10 mouse cellular contexts compared by ENCODE assay signal in the genomic region with DNA sequence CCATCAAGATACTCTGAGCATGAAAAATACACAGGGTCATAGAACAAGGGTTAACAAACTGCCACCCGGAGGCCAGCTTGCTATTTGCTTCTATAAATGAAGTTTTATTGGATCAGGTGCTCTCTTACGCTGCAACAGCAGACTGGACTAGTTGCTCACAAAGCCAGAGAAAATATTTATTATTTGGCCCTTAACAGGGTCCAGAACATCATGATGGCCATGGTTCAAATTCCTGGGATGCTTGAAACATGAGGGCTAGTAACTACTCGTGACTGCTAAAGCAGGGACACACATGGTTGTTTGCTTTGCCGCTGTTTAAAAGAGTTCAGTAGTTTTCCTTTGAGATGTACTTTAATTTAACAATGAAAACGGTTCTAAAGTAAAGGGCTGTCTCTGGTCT. TPM values are rescaled to one million over a fixed set of nuclear protein-coding genes. Genes with fewer than 3 reads are reported as not detected.
DNase-seq lines count a peak whose midpoint lies in the region; ATAC-seq lines count a peak whose summit lies in the region.
"Had no signal": no experiment of that assay in that cellular context is flagged by ENCODE, and none has a peak within 500 bp of the region (broad histone marks: within the 10 kb centered on the region; RNA-seq: fewer than 3 reads in every experiment).

No protein-coding gene starts in this region.

- no peak overlapping the region for H3K4me3 ChIP-seq in forebrain, embryonic 14.5 days (ENCODE audit: low read depth, low read length)
- H3K4me3 ChIP-seq in forebrain, embryonic 11.5 days (ENCODE audit: low read depth, low read length): no peak overlapping the region
- no peak overlapping the region for H3K4me3 ChIP-seq in liver, embryonic 16.5 days (ENCODE audit: low read depth, low read length)

- intact Hi-C loops in heart, postnatal 36 days (cut with DNase I): loop anchor here (2.0 kb wide), 1 partner anchor 51 kb away; no protein-coding TSS in a partner anchor
- intact Hi-C loops in left cerebral cortex, postnatal 25 days (cut with DNase I): loop anchor here (2.0 to 5.0 kb wide), 3 partner anchors 51 to 310 kb away; no protein-coding TSS in a partner anchor
- intact Hi-C loops in left cerebral cortex, postnatal 4 days (cut with DNase I): loop anchor here (10.0 kb wide), 2 partner anchors 217 to 307 kb away; no protein-coding TSS in a partner anchor

- H3K9me3 ChIP-seq in forebrain, embryonic 14.5 days (replicated peaks; ENCODE audit: control insufficient read depth, low read length): no peaks in the 10 kb centered on the region
- H3K9me3 ChIP-seq in forebrain, embryonic 11.5 days (ENCODE audit: control insufficient read depth, low read length): no peaks in the 10 kb centered on the region; the same call in 1 of the 2 replicates
- H3K9me3 ChIP-seq in liver, embryonic 16.5 days (replicated peaks; ENCODE audit: control insufficient read depth, low read length): no peaks in the 10 kb centered on the region

- DNase-seq in forebrain, embryonic 14.5 days (ENCODE audit: low spot score): no peak
- no peak for DNase-seq in forebrain, embryonic 11.5 days (ENCODE audit: low spot score)
- DNase-seq in Muller cell, postnatal 12 days (ENCODE audit: inconsistent ontology term): peak; percentile 78
- peak; percentile 19 to 32 for DNase-seq in heart, postnatal 36 days
- no peak for DNase-seq in left cerebral cortex, postnatal 25 days (ENCODE audit: low spot score in 2 of 2)
- no peak for DNase-seq in layer of hippocampus, postnatal 10 days (ENCODE audit: low spot score in 2 of 2)
- no peak for DNase-seq in left cerebral cortex, postnatal 4 days

- H3K4me2 ChIP-seq in forebrain, embryonic 14.5 days (ENCODE audit: low read length): peak overlapping the region; percentile 25; the same call in 1 of the 2 replicates
- H3K4me2 ChIP-seq in forebrain, embryonic 11.5 days (ENCODE audit: low read depth, low read length, severe bottlenecking): no peak overlapping the region
- peak overlapping the region; percentile 12 for H3K4me2 ChIP-seq in liver, embryonic 16.5 days (ENCODE audit: low read depth, low read length)

- H3K4me1 ChIP-seq in forebrain, embryonic 14.5 days (ENCODE audit: control insufficient read depth, insufficient read depth, low read length): no peaks in the 10 kb centered on the region
- no peaks in the 10 kb centered on the region; the same call in 1 of the 2 replicates for H3K4me1 ChIP-seq in forebrain, embryonic 11.5 days (replicated peaks; ENCODE audit: control insufficient read depth, insufficient read depth, low read length)
- H3K4me1 ChIP-seq in liver, embryonic 16.5 days (ENCODE audit: control insufficient read depth, low read depth, low read length): peaks cover 9% of the 10 kb centered on the region

- H3K9ac ChIP-seq in forebrain, embryonic 14.5 days (ENCODE audit: low read length): no peak overlapping the region
- H3K9ac ChIP-seq in forebrain, embryonic 11.5 days (ENCODE audit: low read length): no peak overlapping the region
- H3K9ac ChIP-seq in liver, embryonic 16.5 days (ENCODE audit: low read depth, low read length): no peak overlapping the region

- WGBS in forebrain, embryonic 14.5 days: 71% methylated on average over 5 of the region's 5 CpGs
- 75% methylated on average over 5 of the region's 5 CpGs for WGBS in forebrain, embryonic 11.5 days
- 57% methylated on average over 5 of the region's 5 CpGs for WGBS in liver, embryonic 16.5 days (ENCODE audit: insufficient replicate concordance)

- H3K36me3 ChIP-seq in forebrain, embryonic 14.5 days (ENCODE audit: control insufficient read depth, insufficient read depth, low read length): no peaks in the 10 kb centered on the region
- H3K36me3 ChIP-seq in forebrain, embryonic 11.5 days (ENCODE audit: control insufficient read depth, insufficient read depth, low read length): no peaks in the 10 kb centered on the region
- H3K36me3 ChIP-seq in liver, embryonic 16.5 days (ENCODE audit: control insufficient read depth, insufficient read depth): no peaks in the 10 kb centered on the region

- no peak overlapping the region for H3K27ac ChIP-seq in forebrain, embryonic 14.5 days (ENCODE audit: low read depth, low read length)
- H3K27ac ChIP-seq in forebrain, embryonic 11.5 days (ENCODE audit: low read depth, low read length): no peak overlapping the region
- no peak overlapping the region for H3K27ac ChIP-seq in liver, embryonic 16.5 days (ENCODE audit: low read length)

- no peak for ATAC-seq in forebrain, embryonic 14.5 days
- no peak for ATAC-seq in forebrain, embryonic 11.5 days (replicated peaks; ENCODE audit: low FRiP score)
- no peak for ATAC-seq in liver, embryonic 16.5 days (ENCODE audit: low read depth)

- no peaks in the 10 kb centered on the region for H3K27me3 ChIP-seq in forebrain, embryonic 14.5 days (replicated peaks; ENCODE audit: control insufficient read depth, insufficient read depth, low read length)
- no peaks in the 10 kb centered on the region for H3K27me3 ChIP-seq in forebrain, embryonic 11.5 days (ENCODE audit: control insufficient read depth, insufficient read depth, low read length)
- H3K27me3 ChIP-seq in liver, embryonic 16.5 days (ENCODE audit: control insufficient read depth, insufficient read depth, low read depth, low read length): no peaks in the 10 kb centered on the region

RNA-seq across cellular contexts. Expression of gene Ifit2, which starts 1.5 kb away (rescaled TPM):
- polyA plus RNA-seq in forebrain, embryonic 14.5 days (2014; fragmentation: Nextera tagmentation; extraction: Ambion mirVana): 8.3 and 8.4 TPM in 2 replicates
- 4.9 and 6.4 TPM in 2 replicates for polyA plus RNA-seq in forebrain, embryonic 11.5 days (2014; fragmentation: Nextera tagmentation; extraction: Ambion mirVana)
- 1 to 10 TPM; 5.8 to 6.5 TPM for total RNA-seq in heart, postnatal 36 days (2021)
- 2.8 and 3.2 TPM in 2 replicates for polyA plus RNA-seq in liver, embryonic 16.5 days (2015; fragmentation: Nextera tagmentation; extraction: Ambion mirVana)
- total RNA-seq in left cerebral cortex, postnatal 25 days (2021): 1 to 10 TPM; 5.6 to 7.2 TPM
- total RNA-seq in layer of hippocampus, postnatal 10 days (2021): 1 to 10 TPM; 4.0 to 4.2 TPM
- total RNA-seq in left cerebral cortex, postnatal 4 days (2021): 1 to 10 TPM; 6.3 to 7.2 TPM

RNA-seq across cellular contexts. Expression of gene Lipa, which starts 24.7 kb away (rescaled TPM):
- 18.5 and 20.6 TPM in 2 replicates for polyA plus RNA-seq in forebrain, embryonic 14.5 days (2014; fragmentation: Nextera tagmentation; extraction: Ambion mirVana)
- 20.9 and 21.5 TPM in 2 replicates for polyA plus RNA-seq in forebrain, embryonic 11.5 days (2014; fragmentation: Nextera tagmentation; extraction: Ambion mirVana)
- total RNA-seq in heart, postnatal 36 days (2021): 10 to 100 TPM; 28.0 to 28.4 TPM
- 51.8 and 53.1 TPM in 2 replicates for polyA plus RNA-seq in liver, embryonic 16.5 days (2015; fragmentation: Nextera tagmentation; extraction: Ambion mirVana)
- 10 to 100 TPM; 17.5 to 19.7 TPM for total RNA-seq in left cerebral cortex, postnatal 25 days (2021)
- 10 to 100 TPM; 13.8 to 14.2 TPM for total RNA-seq in layer of hippocampus, postnatal 10 days (2021)
- total RNA-seq in left cerebral cortex, postnatal 4 days (2021): 10 to 100 TPM; 15.1 to 16.0 TPM

RNA-seq across cellular contexts. Expression of gene Ifit3, which starts 31.4 kb away (rescaled TPM):
- 0.59 and 1.2 TPM in 2 replicates for polyA plus RNA-seq in forebrain, embryonic 14.5 days (2014; fragmentation: Nextera tagmentation; extraction: Ambion mirVana)
- 0.25 and 0.52 TPM in 2 replicates for polyA plus RNA-seq in forebrain, embryonic 11.5 days (2014; fragmentation: Nextera tagmentation; extraction: Ambion mirVana)
- total RNA-seq in heart, postnatal 36 days (2021): 1 to 10 TPM; 4.2 to 9.2 TPM
- polyA plus RNA-seq in liver, embryonic 16.5 days (2015; fragmentation: Nextera tagmentation; extraction: Ambion mirVana): 1.1 and 1.9 TPM in 2 replicates
- total RNA-seq in left cerebral cortex, postnatal 25 days (2021): 1 to 10 TPM; 3.7 to 4.5 TPM
- 1 to 10 TPM in 1 of 2 experiments, under 1 TPM in 1; 0.66 to 1.3 TPM for total RNA-seq in layer of hippocampus, postnatal 10 days (2021)
- total RNA-seq in left cerebral cortex, postnatal 4 days (2021): 1 to 10 TPM in 1 of 2 experiments, under 1 TPM in 1; 0.81 to 1.0 TPM

RNA-seq across cellular contexts. Expression of gene Ifit1bl1, which starts 49.8 kb away (rescaled TPM):
- 0.33 and 0.85 TPM in 2 replicates for polyA plus RNA-seq in forebrain, embryonic 14.5 days (2014; fragmentation: Nextera tagmentation; extraction: Ambion mirVana)
- polyA plus RNA-seq in forebrain, embryonic 11.5 days (2014; fragmentation: Nextera tagmentation; extraction: Ambion mirVana): 0.08 TPM in 1 of 2 replicates, not detected in the other
- 1 to 10 TPM; 1.1 to 1.9 TPM for total RNA-seq in heart, postnatal 36 days (2021)
- 0.09 and 0.16 TPM in 2 replicates for polyA plus RNA-seq in liver, embryonic 16.5 days (2015; fragmentation: Nextera tagmentation; extraction: Ambion mirVana)
- total RNA-seq in left cerebral cortex, postnatal 25 days (2021): 1 to 10 TPM; 1.8 to 2.2 TPM
- total RNA-seq in layer of hippocampus, postnatal 10 days (2021): 1 to 10 TPM; 1.1 to 1.4 TPM
- 1 to 10 TPM; 1.1 to 1.2 TPM for total RNA-seq in left cerebral cortex, postnatal 4 days (2021)
- polyA plus RNA-seq: C2C12 had no signal

RNA-seq across cellular contexts. Expression of gene Ifit3b, which starts 55.8 kb away (rescaled TPM):
- polyA plus RNA-seq in forebrain, embryonic 14.5 days (2014; fragmentation: Nextera tagmentation; extraction: Ambion mirVana): not detected in 2 replicates
- polyA plus RNA-seq in forebrain, embryonic 11.5 days (2014; fragmentation: Nextera tagmentation; extraction: Ambion mirVana): 0.21 TPM in 1 of 2 replicates, not detected in the other
- total RNA-seq in heart, postnatal 36 days (2021): 1 to 10 TPM; 1.8 to 3.5 TPM
- polyA plus RNA-seq in liver, embryonic 16.5 days (2015; fragmentation: Nextera tagmentation; extraction: Ambion mirVana): 0.28 and 0.41 TPM in 2 replicates
- 1 to 10 TPM; 1.9 to 2.0 TPM for total RNA-seq in left cerebral cortex, postnatal 25 days (2021)
- under 1 TPM; 0.27 to 0.48 TPM for total RNA-seq in layer of hippocampus, postnatal 10 days (2021)
- under 1 TPM in 1 of 2 experiments, not detected in 1; 0.34 TPM for total RNA-seq in left cerebral cortex, postnatal 4 days (2021)
- total RNA-seq: granulocyte monocyte progenitor cell, adult 5-6 weeks had no signal
- polyA plus RNA-seq: C2C12 had no signal

Comparison
In these comparisons a context has a peak if more than half of its experiments do, and no peak if none do; other contexts are left out.
1. DNase-seq: peak in Muller cell, postnatal 12 days (single experiment) and heart, postnatal 36 days (2 of 2); none in forebrain, embryonic 14.5 days (single experiment), forebrain, embryonic 11.5 days (single experiment), left cerebral cortex, postnatal 25 days (0 of 2), layer of hippocampus, postnatal 10 days (0 of 2) and left cerebral cortex, postnatal 4 days (single experiment).